Mouse (Mus musculus) kidney, postnatal 0 days (tissue): Measurements from ENCODE around the gene Cda. TPM values are rescaled to one million over a fixed set of nuclear protein-coding genes. Genes with fewer than 3 reads are reported as not detected.
A peak's percentile ranks its signal among the peaks of the same experiment; 100 is the strongest.

Source experiments
- ATAC-seq: fragments of 200-750 bp; cut with Nextera tagmentation; replicated peaks from 2 replicates; pipeline ENCODE4 v1.8.0; 2017; ENCODE audit warnings: low read depth, moderate number of reproducible peaks, moderate TSS enrichment, moderate library complexity; ENCODE audit not compliant: low FRiP score
- DNase-seq: peaks from one replicate; pipeline ENCODE4 v3.0.0-alpha.2; 2016; ENCODE audit warnings: low spot score
- H3K27ac ChIP-seq: fragments of 300-500 bp; sonication (generic); 2 replicates; pipeline ENCODE4 v1.5.1; 2014; ENCODE audit warnings: mild to moderate bottlenecking
- H3K27me3 ChIP-seq: fragments of 300-500 bp; sonication (generic); 2 replicates; pipeline ENCODE4 v1.6.1; 2014; ENCODE audit warnings: low read length, mixed read lengths; ENCODE audit not compliant: insufficient read depth
- H3K36me3 ChIP-seq: fragments of 300-500 bp; sonication (generic); 2 replicates; pipeline ENCODE4 v1.6.1; 2014; ENCODE audit warnings: low read length, mixed read lengths; ENCODE audit not compliant: insufficient read depth
- H3K4me1 ChIP-seq: fragments of 300-500 bp; sonication (generic); replicated peaks from 2 replicates; pipeline ENCODE4 v1.6.1; 2014; ENCODE audit warnings: antibody characterized with exemption, low read length, mixed read lengths; ENCODE audit not compliant: insufficient read depth
- H3K4me2 ChIP-seq: fragments of 300-500 bp; sonication (generic); 2 replicates; pipeline ENCODE4 v1.6.1; 2014; ENCODE audit warnings: mild to moderate bottlenecking, low read length, moderate library complexity, mixed read lengths
- H3K4me3 ChIP-seq: fragments of 300-500 bp; sonication (generic); replicated peaks from 2 replicates; pipeline ENCODE4 v1.5.1; 2014; ENCODE audit warnings: low read depth, low read length
- H3K9ac ChIP-seq: fragments of 300-500 bp; sonication (generic); 2 replicates; pipeline ENCODE4 v1.6.1; 2014; ENCODE audit warnings: low read depth, low read length
- H3K9me3 ChIP-seq: fragments of 300-500 bp; sonication (generic); replicated peaks from 2 replicates; pipeline ENCODE4 v1.6.1; 2016; ENCODE audit warnings: low read length, inconsistent platforms, mixed read lengths
- CTCF ChIP-seq: IDR thresholded peaks from 2 replicates; pipeline ENCODE4 v1.5.1; 2016; ENCODE audit warnings: antibody characterized with exemption, low read depth, mild to moderate bottlenecking, moderate library complexity
- WGBS: fragments of 180-500 bp; shearing (Covaris S2); extraction: QIAGEN DNeasy Blood & Tissue Kit; methylation state at CpG from one replicate; pipeline ENCODE4 v1.1.7; 2014; 5-methylcytosine and 5-hydroxymethylcytosine counted together
- polyA plus RNA-seq: library from polyadenylated mRNA; unstranded; fragments of >200 nt; fragmentation: Nextera tagmentation; extraction: Ambion mirVana; gene quantifications from 2 replicates; pipeline ENCODE4 v1.2.1, GENCODE M21; 2015

Cda gene
- polyA plus RNA-seq, 1 experiment from 2014 or later = 49.5 TPM

DNA sequence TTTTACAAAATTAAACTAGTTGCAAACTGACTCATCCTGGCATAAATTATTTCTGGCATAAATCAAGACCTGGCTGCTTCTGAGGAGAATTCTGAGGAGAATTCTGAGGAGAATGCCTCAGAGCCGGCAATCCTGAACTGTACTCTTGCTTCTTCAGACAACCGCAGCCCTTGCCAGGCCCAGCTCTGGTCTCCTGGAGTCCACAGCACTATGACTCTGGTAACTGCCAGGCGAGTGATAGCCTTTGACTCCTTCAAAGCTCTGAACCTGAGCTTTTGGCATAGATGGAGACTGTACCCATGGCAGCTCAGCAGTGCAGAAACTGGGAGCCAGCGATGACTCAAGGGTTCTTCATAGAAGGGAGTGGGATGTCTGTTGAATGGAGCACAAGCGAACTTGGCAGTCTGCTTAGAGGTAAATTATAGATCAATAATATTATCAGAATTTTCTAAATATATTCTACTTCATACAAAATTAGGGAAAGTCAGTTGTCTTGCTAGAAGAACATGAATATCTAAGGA is 3.3 kb upstream of the Cda start:
- WGBS = 72% methylated on average over 5 of the region's 5 CpGs
- DNase-seq (no peak), ATAC-seq (no peak)
- H3K4me2 ChIP-seq = no peak overlapping the region
- H3K27ac ChIP-seq = no peak overlapping the region
- H3K27me3 ChIP-seq = no peaks in the 10 kb centered on the region
- no peaks in the 10 kb centered on the region for H3K9me3 ChIP-seq
- H3K4me3 ChIP-seq = no peak overlapping the region
- no peak overlapping the region for H3K9ac ChIP-seq
- H3K36me3 ChIP-seq = no peaks in the 10 kb centered on the region
- no peaks in the 10 kb centered on the region for H3K4me1 ChIP-seq
- TF ChIP-seq CTCF = no peak

- Histone ChIP-seq H3K4me2 (peak overlapping the region; percentile 61), H3K4me3 (no peak overlapping the region), H3K27me3 (no peaks in the 10 kb centered on the region), H3K4me1 (no peaks in the 10 kb centered on the region), H3K36me3 (no peaks in the 10 kb centered on the region), H3K9ac (no peak overlapping the region), H3K27ac (peak overlapping the region; percentile 38; the same call in 1 of the 2 replicates), H3K9me3 (no peaks in the 10 kb centered on the region)
- WGBS = 66% methylated on average over 12 of the region's 12 CpGs
- DNase-seq = peak; percentile 41
- no peak for ATAC-seq
- TF ChIP-seq CTCF = no peak
Observed at GRCm38 (mm10) chr4:138368498-138369260, 887 bp upstream of the Cda start.

DNA sequence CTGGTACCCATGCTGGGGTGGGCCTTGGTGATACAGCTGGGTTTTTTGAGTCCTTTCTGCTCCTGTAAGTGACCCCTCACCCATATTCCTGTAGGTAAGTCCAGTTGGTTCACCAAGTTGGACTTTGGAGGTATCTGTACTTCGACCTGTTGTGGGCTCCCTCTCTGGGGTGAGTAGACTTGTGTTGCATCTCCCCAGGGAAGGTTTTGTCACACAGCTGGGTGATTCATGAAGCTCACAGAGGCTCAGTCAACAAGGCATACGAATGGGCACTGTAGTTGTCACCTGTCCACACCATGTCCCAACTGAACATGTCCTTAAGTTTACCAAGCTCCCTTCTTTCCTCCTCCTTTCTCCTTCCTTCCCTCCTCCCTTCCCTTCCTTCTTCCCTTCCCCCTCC is 1.2 kb downstream of the Cda start:
- Histone ChIP-seq H3K36me3 (no peaks in the 10 kb centered on the region), H3K27me3 (no peaks in the 10 kb centered on the region), H3K4me2 (no peak overlapping the region), H3K9me3 (no peaks in the 10 kb centered on the region), H3K4me3 (no peak overlapping the region), H3K9ac (no peak overlapping the region), H3K27ac (no peak overlapping the region), H3K4me1 (no peaks in the 10 kb centered on the region)
- DNase-seq (no peak), ATAC-seq (no peak)
- 75% methylated on average over 2 of the region's 2 CpGs for WGBS
- no peak for TF ChIP-seq CTCF

DNA sequence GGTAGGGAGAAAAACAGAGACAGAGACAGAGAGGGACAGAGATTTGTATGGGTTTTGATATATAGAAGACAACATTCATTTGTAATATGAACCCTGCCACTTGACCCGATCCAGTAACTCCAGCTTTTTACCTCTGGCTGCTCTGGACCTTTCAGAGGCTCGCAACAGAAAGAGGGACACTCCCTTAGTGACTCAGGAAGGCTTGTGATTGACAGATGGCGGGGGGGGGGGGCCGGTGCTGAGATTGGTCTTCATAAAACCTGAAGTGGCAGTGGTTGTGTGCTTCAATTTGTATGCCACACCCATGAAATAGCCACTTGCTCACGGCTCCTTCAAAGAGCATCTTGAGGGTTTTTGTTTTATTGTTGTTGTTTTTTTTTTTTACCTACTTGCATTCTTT is 4.3 kb downstream of the Cda start:
- H3K9ac ChIP-seq = no peak overlapping the region
- 27% methylated on average over 5 of the region's 5 CpGs for WGBS
- H3K27me3 ChIP-seq = no peaks in the 10 kb centered on the region
- no peak overlapping the region for H3K27ac ChIP-seq
- no peak overlapping the region for H3K4me3 ChIP-seq
- DNase-seq = no peak
- H3K9me3 ChIP-seq = no peaks in the 10 kb centered on the region
- no peaks in the 10 kb centered on the region for H3K36me3 ChIP-seq
- no peak for ATAC-seq
- TF ChIP-seq CTCF = no peak
- H3K4me1 ChIP-seq = 0 out of 2 replicates have a peak, but pooled peaks cover 3% of the 10 kb centered on the region
- H3K4me2 ChIP-seq = no peak overlapping the region

DNA sequence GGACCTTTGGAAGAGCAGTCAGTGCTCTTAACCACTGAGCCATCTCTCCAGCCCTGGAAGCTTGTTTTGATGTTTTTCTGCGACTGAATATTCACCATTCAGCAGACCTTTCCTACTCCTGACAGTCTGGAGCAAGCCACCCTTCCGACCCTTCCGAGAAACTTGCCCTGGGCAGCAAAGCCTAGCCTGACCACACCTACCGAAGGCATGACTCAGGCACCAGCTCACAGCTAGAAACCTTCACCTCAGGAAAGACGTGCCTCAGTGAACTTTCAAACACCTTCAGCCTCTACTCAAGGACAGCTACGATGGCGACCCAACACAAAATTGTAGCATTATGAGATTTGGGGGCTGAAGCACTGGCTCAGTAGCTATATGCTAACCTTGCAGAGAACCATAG is 4.9 kb downstream of the Cda start:
- Histone ChIP-seq H3K9me3 (no peaks in the 10 kb centered on the region), H3K27me3 (no peaks in the 10 kb centered on the region), H3K4me1 (0 out of 2 replicates have a peak, but pooled peaks cover 3% of the 10 kb centered on the region), H3K4me3 (no peak overlapping the region), H3K36me3 (no peaks in the 10 kb centered on the region), H3K9ac (no peak overlapping the region), H3K27ac (no peak overlapping the region), H3K4me2 (no peak overlapping the region)
- 62% methylated on average over 7 of the region's 7 CpGs for WGBS
- ATAC-seq = no peak
- no peak for DNase-seq
- TF ChIP-seq CTCF = no peak

DNA sequence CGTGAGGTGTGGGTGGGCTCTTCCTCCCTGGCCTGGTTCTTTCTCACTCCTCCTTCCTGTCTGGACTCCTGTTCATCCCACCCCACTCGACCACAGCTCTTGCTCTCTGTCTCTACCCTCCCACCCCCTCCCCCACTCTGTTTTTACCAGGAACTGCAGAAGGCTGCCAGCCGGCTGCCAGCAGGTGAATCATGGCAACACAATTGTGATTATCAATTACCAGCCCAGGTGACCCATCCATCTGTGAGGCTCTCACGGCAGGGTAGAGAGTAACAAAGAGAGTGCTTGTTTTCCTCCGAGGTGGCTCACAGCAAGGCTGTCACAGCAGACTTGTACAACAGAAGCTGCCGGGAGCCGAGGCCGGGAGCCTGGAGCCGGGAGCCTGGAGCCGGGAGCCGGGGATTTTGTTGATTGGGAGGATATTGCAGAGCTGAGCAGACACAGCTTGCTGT is 6.4 kb downstream of the Cda start:
- H3K27ac ChIP-seq = no peak overlapping the region
- H3K36me3 ChIP-seq = no peaks in the 10 kb centered on the region
- H3K9ac ChIP-seq = no peak overlapping the region
- H3K4me1 ChIP-seq = 0 out of 2 replicates have a peak, but pooled peaks cover 3% of the 10 kb centered on the region
- ATAC-seq (no peak), DNase-seq (no peak)
- H3K4me2 ChIP-seq = no peak overlapping the region
- H3K4me3 ChIP-seq = no peak overlapping the region
- H3K27me3 ChIP-seq = no peaks in the 10 kb centered on the region
- TF ChIP-seq CTCF = no peak
- no peaks in the 10 kb centered on the region for H3K9me3 ChIP-seq
- WGBS = 11% methylated on average over 11 of the region's 11 CpGs
